Mouse (Mus musculus) gastrocnemius, postnatal 36 days (tissue): ENCODE measurements around the gene Ube4b. TPM values are rescaled to one million over a fixed set of nuclear protein-coding genes. Genes with fewer than 3 reads are reported as not detected.

Experiments
- DNase-seq, 2 experiments: peaks; one replicate each; pipeline ENCODE4 v3.0.0; 2022
- intact Hi-C: fragments of 180-260 bp; cut with DNase I; formaldehyde crosslinking; loops from one replicate; pipeline ENCODE4 v1.15.1; 2025
- total RNA-seq, 2 experiments: library from RNA; stranded (reverse); gene quantifications; 2 replicates each; pipeline ENCODE4 v1.2.3; 2021

Ube4b gene
- total RNA-seq, 2 experiments from 2014 or later, result 28.0 to 31.4 TPM

GRCm38 (mm10) chr4:149351596-149352150 is 74.9 kb downstream of the Ube4b start:
- DNase-seq, result peak in 1 of 2 experiments; percentile 23
- intact Hi-C loops, result no loop called here

DNA sequence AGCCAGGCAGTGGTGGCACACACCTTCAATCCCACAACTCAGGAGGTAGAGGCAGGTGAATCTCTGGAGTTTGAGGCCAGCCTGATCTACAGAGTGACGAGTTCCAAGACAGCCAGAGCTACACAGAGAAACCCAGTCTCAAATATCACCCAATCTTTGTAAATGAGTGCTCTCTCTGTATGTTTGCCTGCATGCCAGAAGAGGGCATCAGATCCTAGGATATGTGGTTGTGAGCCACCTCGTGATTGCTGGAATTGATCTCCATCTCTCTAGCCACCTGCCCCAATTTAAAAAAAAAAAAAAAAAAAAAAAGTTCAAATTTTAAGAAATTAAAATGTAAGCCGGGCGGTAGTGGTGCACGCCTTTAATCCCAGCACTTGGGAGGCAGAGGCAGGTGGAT is 77.6 kb downstream of the Ube4b start:
- DNase-seq, result no peak
- intact Hi-C loops, result no loop called here

- intact Hi-C loops, result no loop called here
- DNase-seq, result peak in 1 of 2 experiments; percentile 16
These were observed 80.7 kb downstream of the Ube4b start for GRCm38 (mm10) chr4:149345873-149346272.

- intact Hi-C loops, result no loop called here
- no peak for DNase-seq
These were observed 82.2 kb downstream of the Ube4b start for GRCm38 (mm10) chr4:149344311-149344710.

GRCm38 (mm10) chr4:149340680-149341079 is 85.9 kb downstream of the Ube4b start:
- intact Hi-C loops, result no loop called here
- no peak for DNase-seq

DNA sequence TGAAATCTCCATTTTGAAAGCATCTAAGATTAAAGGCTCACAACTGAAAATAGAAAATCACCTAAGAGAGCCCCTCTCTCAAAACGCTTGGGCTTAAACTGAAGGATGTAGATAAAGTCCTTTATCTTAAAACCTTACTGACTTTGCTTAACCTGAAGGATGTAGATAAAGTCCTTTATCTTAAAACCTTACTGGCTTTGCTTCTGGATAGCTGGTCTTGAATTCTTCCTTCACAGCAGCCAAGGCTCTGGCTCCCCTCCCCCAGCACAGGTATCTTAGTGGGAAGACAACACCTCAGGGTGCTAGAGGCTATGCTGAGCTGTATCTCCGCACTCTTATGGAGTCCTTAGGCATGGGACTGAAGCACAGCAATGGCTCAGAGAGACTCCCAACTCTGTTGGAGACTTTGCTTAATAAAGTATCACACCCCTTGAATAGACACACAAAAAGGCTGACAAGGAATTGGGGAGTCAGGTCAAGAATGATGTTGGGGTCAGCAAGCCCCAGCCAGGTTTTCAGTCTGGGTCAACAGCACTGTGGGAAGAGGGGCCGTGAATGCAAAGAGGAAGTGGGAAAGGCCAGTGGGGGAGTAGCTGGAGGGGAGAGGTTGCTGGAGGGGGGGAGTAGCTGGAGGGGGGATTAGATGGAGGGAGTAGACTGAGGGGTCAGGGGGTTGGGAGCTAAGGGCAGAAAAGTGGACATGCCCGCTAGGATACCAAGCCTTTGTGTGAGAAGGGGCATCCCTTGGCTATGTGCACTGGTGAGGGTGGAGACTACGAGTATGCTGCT is 86.9 kb downstream of the Ube4b start:
- no peak for DNase-seq
- intact Hi-C loops, result no loop called here

- intact Hi-C loops, result no loop called here
- DNase-seq, result no peak
These were observed 88.4 kb downstream of the Ube4b start for GRCm38 (mm10) chr4:149338137-149338536.

DNA sequence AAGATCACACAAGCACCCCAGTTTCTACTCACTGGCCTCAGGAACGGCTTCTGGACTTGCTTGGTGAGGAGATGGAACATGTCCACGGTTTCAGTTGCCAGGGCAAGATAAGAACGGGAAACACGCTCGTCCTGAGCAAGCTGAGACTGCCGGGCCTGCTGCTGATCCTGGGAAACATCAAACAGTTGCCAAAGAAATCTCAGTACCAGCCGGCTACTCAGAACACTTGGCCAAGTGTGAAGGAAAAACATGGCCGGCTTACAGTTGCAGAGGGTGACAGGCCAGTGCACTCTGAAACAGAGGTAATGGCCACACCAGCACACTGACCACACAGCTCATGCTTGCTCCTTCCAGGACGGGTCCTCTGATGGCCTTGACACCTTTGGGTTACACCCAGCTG is 89.2 kb downstream of the Ube4b start:
- intact Hi-C loops, result no loop called here
- peak in 1 of 2 experiments; percentile 7 for DNase-seq

DNA sequence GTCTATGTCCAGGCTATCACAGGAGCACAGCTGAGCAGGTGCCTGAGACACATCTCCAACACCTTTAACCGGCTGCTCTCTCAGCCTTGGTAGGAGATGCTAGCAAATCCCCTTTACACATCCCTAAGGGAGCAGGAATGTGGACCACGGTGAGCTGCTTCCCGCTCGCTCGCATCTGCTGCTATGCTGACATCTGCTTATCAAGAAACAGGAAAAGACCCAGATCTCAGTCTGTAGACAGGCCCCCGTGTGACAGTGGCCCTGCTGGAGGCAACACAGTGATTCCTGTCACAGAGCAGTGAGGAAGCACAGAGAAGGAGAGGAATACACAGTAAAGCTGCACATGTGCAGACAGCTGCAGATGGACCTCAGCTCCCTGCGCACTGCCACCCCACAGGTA is 90.2 kb downstream of the Ube4b start:
- intact Hi-C loops, result no loop called here
- no peak for DNase-seq

DNA sequence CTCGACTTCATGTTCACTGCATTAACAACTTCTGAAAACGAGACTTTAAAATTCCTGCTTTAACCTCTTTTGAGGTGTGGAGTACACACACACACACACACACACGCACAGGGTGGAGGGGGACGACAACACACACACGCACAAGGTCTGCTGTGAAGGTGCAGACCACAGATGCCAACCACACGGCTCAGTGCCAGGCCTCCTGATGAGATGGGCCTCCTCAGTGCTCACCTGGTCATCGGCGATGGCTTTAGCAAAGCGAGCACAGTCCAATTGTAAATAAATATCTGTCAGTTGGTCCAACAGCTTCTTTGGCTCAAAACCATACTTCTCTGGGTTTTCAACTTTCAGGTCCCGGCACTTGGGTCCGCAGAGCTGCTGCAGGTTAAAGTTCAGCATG is 91.7 kb downstream of the Ube4b start:
- DNase-seq, result no peak

GRCm38 (mm10) chr4:149332726-149333125 is 93.8 kb downstream of the Ube4b start:
- no peak for DNase-seq
- intact Hi-C loops, result no loop called here

More for the DNA sequence above, 91.7 kb downstream of the Ube4b start:
- intact Hi-C loops, result no loop called here

DNA sequence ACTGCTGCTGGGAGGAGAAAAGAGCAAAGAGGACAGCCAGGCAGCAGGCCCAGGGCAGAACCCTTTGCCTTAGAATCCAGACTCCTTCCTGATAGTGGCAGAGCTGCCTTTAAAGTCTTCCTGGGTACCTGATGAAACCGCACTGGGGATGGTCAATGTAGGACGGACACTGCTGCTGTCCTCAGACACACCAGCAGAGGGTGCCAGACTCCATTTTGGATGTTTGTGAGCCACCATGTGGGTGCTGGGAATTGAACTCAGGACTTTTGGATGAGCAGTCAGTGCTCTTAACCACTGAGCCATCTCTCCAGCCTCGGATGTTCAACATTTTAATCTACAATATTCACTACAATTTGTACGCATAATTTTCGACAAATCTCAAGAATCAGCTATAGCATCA is 96.1 kb downstream of the Ube4b start:
- intact Hi-C loops, result no loop called here

GRCm38 (mm10) chr4:149328735-149329134 is 97.8 kb downstream of the Ube4b start:
- DNase-seq, result no peak
- intact Hi-C loops, result no loop called here

More for the DNA sequence above, 96.1 kb downstream of the Ube4b start:
- DNase-seq, result no peak

- DNase-seq, result no peak
- intact Hi-C loops, result no loop called here
These were observed 99.3 kb downstream of the Ube4b start for GRCm38 (mm10) chr4:149327281-149327680.

GRCm38 (mm10) chr4:149325411-149326162 is 101.0 kb downstream of the Ube4b start:
- intact Hi-C loops, result no loop called here
- no peak for DNase-seq

- DNase-seq, result peak in 1 of 2 experiments; percentile 47
- intact Hi-C loops, result no loop called here
These were observed 102.8 kb downstream of the Ube4b start for GRCm38 (mm10) chr4:149323730-149324129.

DNA sequence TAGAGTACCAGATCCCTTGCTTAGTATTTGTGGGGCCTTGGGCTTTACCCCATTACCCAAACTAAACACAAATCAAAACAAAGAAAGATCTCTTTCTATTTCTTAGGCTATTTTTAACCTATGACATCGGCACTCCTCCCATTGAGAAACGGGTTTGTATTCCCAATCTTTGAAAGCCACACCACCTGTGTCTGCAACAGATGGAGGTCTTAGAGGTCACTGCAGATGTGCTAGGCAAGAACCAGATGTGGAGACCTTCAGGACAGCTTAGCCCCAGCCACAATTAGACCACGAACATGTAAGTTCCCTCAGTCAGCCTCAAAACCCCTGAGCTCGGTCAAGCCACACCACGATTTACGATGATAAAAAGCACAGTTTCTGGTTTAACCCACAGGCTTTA is 103.8 kb downstream of the Ube4b start:
- intact Hi-C loops, result no loop called here
- DNase-seq, result no peak

DNA sequence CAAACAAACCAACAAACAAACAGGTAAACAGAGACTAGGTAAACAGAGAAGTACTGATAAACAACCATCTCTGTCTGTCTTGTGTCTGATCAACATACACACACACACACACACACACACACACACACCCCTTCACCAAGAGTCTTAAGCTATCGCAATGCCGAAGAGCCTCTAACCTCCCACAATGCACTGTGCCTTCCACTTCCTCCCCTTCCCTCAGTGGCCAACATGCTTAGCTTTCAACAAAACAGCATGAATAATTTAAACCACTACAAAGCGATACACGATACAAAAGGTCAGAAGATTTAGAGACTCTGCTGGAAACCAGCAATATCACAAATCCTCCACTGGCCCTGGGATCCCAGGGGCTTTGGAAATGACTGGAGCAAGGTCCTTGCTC is 104.3 kb downstream of the Ube4b start:
- intact Hi-C loops, result no loop called here

DNA sequence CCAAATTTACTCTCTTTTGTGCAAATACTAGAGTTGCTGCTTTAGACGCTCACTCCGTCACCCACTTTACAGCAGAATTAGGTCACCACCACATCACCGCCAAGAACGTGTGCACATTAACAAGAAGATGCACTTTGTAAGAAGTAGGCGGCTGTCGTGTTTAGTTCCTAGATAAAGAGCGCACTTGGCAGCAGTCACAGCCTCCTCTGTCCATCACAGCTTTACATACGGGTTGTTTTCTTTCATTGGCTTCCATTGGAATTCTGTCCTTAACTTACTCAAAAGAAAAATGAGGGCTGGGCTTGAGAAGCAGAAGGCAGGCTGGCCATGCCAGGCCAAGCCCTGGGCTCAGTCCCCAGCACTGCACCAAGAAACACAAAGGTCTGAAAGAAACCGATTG is 107.5 kb downstream of the Ube4b start:
- intact Hi-C loops, result no loop called here
- no peak for DNase-seq

More for the DNA sequence above, 104.3 kb downstream of the Ube4b start:
- DNase-seq, result no peak

DNA sequence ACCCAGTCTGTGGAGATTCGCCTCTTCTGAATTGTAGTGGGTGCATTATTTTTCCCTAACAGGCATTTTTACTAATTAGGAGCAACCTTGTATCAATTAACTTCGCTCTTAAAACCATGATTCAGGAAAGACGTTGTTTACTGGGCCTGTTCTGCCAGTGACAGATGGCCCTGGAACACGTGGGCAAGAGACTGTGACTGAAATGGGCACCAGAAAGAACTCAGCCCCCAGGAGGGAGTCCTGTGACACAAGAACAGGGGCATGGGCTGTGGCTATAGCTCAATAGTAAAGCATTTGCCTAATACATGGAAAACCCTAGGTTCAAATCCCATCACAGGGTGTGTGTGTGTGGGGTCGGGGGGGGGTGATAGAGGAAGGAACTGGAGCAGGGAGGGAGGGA is 109.2 kb downstream of the Ube4b start:
- intact Hi-C loops, result no loop called here
- DNase-seq, result no peak

GRCm38 (mm10) chr4:149314275-149314837 is 112.2 kb downstream of the Ube4b start:
- intact Hi-C loops, result no loop called here
- DNase-seq, result no peak
